Mouse (Mus musculus) lung, postnatal 0 days (tissue): ENCODE data around the gene Kdelr3.

Experiments used
- CTCF ChIP-seq: IDR thresholded peaks from 2 replicates; pipeline ENCODE4 v1.5.1; 2016; ENCODE audit warnings: antibody characterized with exemption, mild to moderate bottlenecking
- EP300 ChIP-seq: IDR thresholded peaks from 2 replicates; pipeline ENCODE4 v1.6.1; 2016; ENCODE audit warnings: antibody characterized with exemption, mild to moderate bottlenecking, control low read depth

DNA sequence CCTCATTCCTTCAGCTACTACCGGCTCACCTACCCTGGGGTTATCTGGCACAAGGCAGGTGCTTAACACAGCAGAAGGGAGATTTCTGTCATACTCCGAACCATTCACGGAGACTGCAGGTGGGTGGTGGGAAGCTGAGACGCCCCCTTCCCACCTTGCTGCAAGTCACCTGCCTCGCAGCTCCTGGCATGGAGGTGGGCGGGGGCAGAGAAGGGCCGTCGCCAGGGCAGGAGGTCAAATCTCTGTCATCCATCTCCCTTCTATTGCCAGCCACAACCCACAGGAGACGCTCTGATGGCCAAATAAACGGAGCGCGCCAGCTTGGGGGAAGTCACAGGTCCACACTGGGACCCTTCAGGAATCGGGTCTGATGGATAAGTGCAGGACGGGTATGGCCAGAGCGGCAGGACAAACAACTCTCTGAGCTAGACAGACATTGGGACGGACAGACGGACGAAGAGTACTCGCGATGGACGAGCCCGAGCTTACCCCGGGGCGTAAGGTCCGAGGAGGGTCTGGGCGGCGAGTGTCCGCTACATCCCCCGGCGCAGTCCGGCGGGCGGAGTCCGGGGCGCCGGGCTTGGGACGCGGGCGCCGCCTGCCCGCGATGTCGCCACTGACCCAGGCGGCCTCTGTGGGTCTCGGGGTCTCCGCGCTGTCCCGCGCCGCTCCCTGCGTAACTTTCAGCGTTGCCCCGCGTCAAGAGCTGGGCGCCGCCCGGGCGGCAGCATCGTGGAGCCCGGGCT lies 11.3 kb upstream of the Kdelr3 start, which contains the start of gene Kcnj4:
- TF ChIP-seq CTCF (no peak; the same call in 1 of the 2 replicates), EP300 (no peak)
